Mouse (Mus musculus): ENCODE data around the gene Ccdc171.

DNA sequence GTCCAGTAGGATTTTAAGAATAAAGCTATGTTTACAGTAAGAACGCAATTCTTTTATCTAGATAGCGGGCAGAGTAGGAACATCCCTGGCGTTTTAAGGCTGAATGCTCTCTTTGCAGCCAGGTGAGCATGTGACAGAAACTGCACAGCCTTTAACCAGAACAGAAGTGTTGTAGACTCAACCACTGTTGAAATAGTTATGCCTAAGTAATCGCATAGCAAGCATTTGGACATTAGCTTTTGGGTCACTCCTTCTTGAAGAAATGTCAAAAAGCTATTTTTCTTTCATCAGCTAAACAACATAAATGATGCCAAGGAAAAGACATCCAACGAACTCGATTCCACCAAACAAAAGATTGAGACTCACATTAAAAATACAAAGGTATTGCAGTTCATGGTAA is 131.7 kb downstream of the Ccdc171 start:
- TF ChIP-seq CTCF (IDR thresholded peaks at IDR 0.05; ENCODE audit: low read depth) = no peak
- TF ChIP-seq EP300 (optimal IDR thresholded peaks at IDR 0.05) = no peak
